Mouse (Mus musculus) limb, embryonic 15.5 days (tissue): Measurements from ENCODE around the gene Fbxo33. TPM values are rescaled to one million over a fixed set of nuclear protein-coding genes. Genes with fewer than 3 reads are reported as not detected.

Experiments
- ATAC-seq: fragments of 200-750 bp; cut with Nextera tagmentation; 2 replicates; pipeline ENCODE4 v1.8.0; 2017; ENCODE audit warnings: low read depth, moderate TSS enrichment; ENCODE audit not compliant: insufficient number of reproducible peaks, low FRiP score, low TSS enrichment
- H3K27ac ChIP-seq: fragments of 300-500 bp; sonication (generic); 2 replicates; pipeline ENCODE4 v1.5.1; 2015; ENCODE audit warnings: moderate library complexity, mild to moderate bottlenecking, inconsistent platforms
- H3K27me3 ChIP-seq: fragments of 300-500 bp; sonication (generic); 2 replicates; pipeline ENCODE4 v1.6.1; 2015; ENCODE audit warnings: inconsistent platforms
- H3K36me3 ChIP-seq: fragments of 300-500 bp; sonication (generic); 2 replicates; pipeline ENCODE4 v1.6.1; 2015; ENCODE audit warnings: inconsistent platforms
- H3K4me1 ChIP-seq: fragments of 300-500 bp; sonication (generic); 2 replicates; pipeline ENCODE4 v1.6.1; 2015; ENCODE audit warnings: inconsistent platforms
- H3K4me2 ChIP-seq: fragments of 300-500 bp; sonication (generic); 2 replicates; pipeline ENCODE4 v1.6.1; 2015; ENCODE audit warnings: mild to moderate bottlenecking, inconsistent platforms
- H3K4me3 ChIP-seq: fragments of 300-500 bp; sonication (generic); 2 replicates; pipeline ENCODE4 v1.5.1; 2015; ENCODE audit warnings: mild to moderate bottlenecking, inconsistent platforms
- H3K9ac ChIP-seq: fragments of 300-500 bp; sonication (generic); 2 replicates; pipeline ENCODE4 v1.6.1; 2015; ENCODE audit warnings: inconsistent platforms
- H3K9me3 ChIP-seq: fragments of 300-500 bp; sonication (generic); 2 replicates; pipeline ENCODE4 v1.6.1; 2016; ENCODE audit warnings: inconsistent platforms
- WGBS: fragments of 180-500 bp; shearing (Covaris S2); methylation state at CpG from one replicate; pipeline ENCODE4 v1.1.7; 2015; 5-methylcytosine and 5-hydroxymethylcytosine counted together
- polyA plus RNA-seq: library from polyadenylated mRNA; unstranded; fragments of >200 nt; fragmentation: Nextera tagmentation; extraction: Ambion mirVana; gene quantifications from 2 replicates; pipeline ENCODE4 v1.2.1, GENCODE M21; 2015

The Fbxo33 gene
- polyA plus RNA-seq, 1 experiment from 2014 or later = 8.6 TPM

- Histone ChIP-seq H3K36me3 (no peaks in the 10 kb centered on the region), H3K4me2 (peak overlapping the region; percentile 86), H3K9ac (peak overlapping the region; percentile 89), H3K4me3 (peak overlapping the region; percentile 99), H3K9me3 (no peaks in the 10 kb centered on the region), H3K27ac (peak overlapping the region; percentile 98), H3K27me3 (no peaks in the 10 kb centered on the region), H3K4me1 (peaks cover 14% of the 10 kb centered on the region)
- WGBS = under 1% methylated on average over 68 of the region's 69 CpGs
- ATAC-seq = no peak; the same call in 1 of the 2 replicates
These were observed 744 bp downstream of the Fbxo33 start for GRCm38 (mm10) chr12:59218640-59219321.

DNA sequence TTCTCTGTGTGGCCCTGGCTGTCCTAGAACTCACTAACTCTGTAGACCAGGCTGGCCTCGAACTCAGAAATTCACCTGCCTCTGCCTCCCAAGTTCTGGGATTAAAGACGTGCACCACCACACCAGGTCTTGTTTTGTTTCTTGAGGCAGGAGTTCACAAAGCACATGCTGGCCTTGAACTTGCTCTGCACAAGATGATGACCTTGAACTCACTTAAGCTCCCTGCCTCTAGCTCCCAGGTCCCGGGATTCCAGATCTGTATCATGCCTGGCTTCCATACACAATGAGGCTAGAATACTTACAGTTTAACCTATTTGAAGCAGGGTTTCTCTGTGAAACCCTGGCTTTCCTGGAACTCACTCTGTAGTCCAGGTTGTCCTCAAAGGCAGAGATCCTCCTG, 2.2 kb downstream of the Fbxo33 start:
- Histone ChIP-seq H3K4me3 (no peak overlapping the region), H3K4me2 (0 out of 2 replicates have a peak overlapping the region, but pooled peaks have one; percentile 86)
- no peak for ATAC-seq

GRCm38 (mm10) chr12:59216676-59217266, 2.8 kb downstream of the Fbxo33 start:
- H3K9me3 ChIP-seq = no peaks in the 10 kb centered on the region
- H3K27me3 ChIP-seq = no peaks in the 10 kb centered on the region
- no peak overlapping the region for H3K4me2 ChIP-seq
- no peak for ATAC-seq
- peaks cover 14% of the 10 kb centered on the region for H3K4me1 ChIP-seq
- H3K36me3 ChIP-seq = 0 out of 2 replicates have a peak, but pooled peaks cover 2% of the 10 kb centered on the region
- no peak overlapping the region for H3K9ac ChIP-seq
- 74% methylated on average over 6 of the region's 6 CpGs for WGBS
- H3K27ac ChIP-seq = no peak overlapping the region
- no peak overlapping the region for H3K4me3 ChIP-seq

More for the DNA sequence above, 2.2 kb downstream of the Fbxo33 start:
- Histone ChIP-seq H3K36me3 (no peaks in the 10 kb centered on the region), H3K9ac (no peak overlapping the region), H3K9me3 (no peaks in the 10 kb centered on the region), H3K4me1 (peaks cover 14% of the 10 kb centered on the region), H3K27ac (no peak overlapping the region), H3K27me3 (no peaks in the 10 kb centered on the region)
- 84% methylated on average over 3 of the region's 3 CpGs for WGBS

GRCm38 (mm10) chr12:59216176-59216575, 3.3 kb downstream of the Fbxo33 start:
- no peak for ATAC-seq
- Histone ChIP-seq H3K27ac (no peak overlapping the region), H3K27me3 (no peaks in the 10 kb centered on the region), H3K4me3 (no peak overlapping the region), H3K4me1 (peaks cover 14% of the 10 kb centered on the region), H3K4me2 (no peak overlapping the region), H3K9ac (no peak overlapping the region), H3K9me3 (no peaks in the 10 kb centered on the region), H3K36me3 (peaks cover 8% of the 10 kb centered on the region)
- 92% methylated on average over 4 of the region's 4 CpGs for WGBS

- Histone ChIP-seq H3K4me3 (no peak overlapping the region), H3K36me3 (peaks cover 23% of the 10 kb centered on the region), H3K27ac (no peak overlapping the region), H3K9me3 (no peaks in the 10 kb centered on the region), H3K9ac (no peak overlapping the region), H3K4me1 (no peaks in the 10 kb centered on the region), H3K4me2 (no peak overlapping the region), H3K27me3 (no peaks in the 10 kb centered on the region)
- no peak for ATAC-seq
- 90% methylated on average over 1 of the region's 1 CpGs for WGBS
These were observed 11.7 kb downstream of the Fbxo33 start for GRCm38 (mm10) chr12:59207814-59208213.

- no peak overlapping the region for H3K9ac ChIP-seq
- no peaks in the 10 kb centered on the region for H3K9me3 ChIP-seq
- H3K4me2 ChIP-seq = no peak overlapping the region
- 74% methylated on average over 3 of the region's 3 CpGs for WGBS
- H3K36me3 ChIP-seq = peaks cover 27% of the 10 kb centered on the region
- no peak overlapping the region for H3K27ac ChIP-seq
- H3K27me3 ChIP-seq = no peaks in the 10 kb centered on the region
- no peak for ATAC-seq
- H3K4me3 ChIP-seq = no peak overlapping the region
- no peaks in the 10 kb centered on the region for H3K4me1 ChIP-seq
These were observed 12.5 kb downstream of the Fbxo33 start for GRCm38 (mm10) chr12:59207000-59207390.

- Histone ChIP-seq H3K9me3 (no peaks in the 10 kb centered on the region), H3K4me2 (no peak overlapping the region), H3K27ac (no peak overlapping the region), H3K9ac (no peak overlapping the region), H3K4me3 (no peak overlapping the region), H3K27me3 (no peaks in the 10 kb centered on the region), H3K36me3 (peaks cover 22% of the 10 kb centered on the region), H3K4me1 (no peaks in the 10 kb centered on the region)
- no peak for ATAC-seq
- WGBS = 89% methylated on average over 4 of the region's 4 CpGs
These were observed 13.1 kb downstream of the Fbxo33 start for GRCm38 (mm10) chr12:59206208-59206999.

DNA sequence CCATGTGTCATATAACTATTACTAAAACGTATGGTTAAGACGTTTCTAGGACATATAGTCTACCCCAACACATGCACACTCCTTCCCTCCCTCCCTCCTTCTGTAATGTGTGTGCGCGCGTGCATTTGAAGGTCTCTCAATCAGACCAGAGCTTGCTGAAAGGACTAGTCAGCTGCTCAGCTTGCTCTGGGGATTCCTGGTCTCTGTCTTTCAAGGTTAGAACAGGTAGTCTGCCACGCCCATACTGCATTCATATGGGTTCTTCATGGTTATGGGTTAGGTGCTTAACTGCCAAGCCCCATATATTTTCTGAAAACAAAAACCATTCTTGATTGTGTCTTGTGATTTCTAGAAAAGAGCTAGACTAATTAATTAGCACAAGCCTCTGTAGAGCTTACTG, 14.0 kb downstream of the Fbxo33 start:
- 89% methylated on average over 6 of the region's 6 CpGs for WGBS
- no peak overlapping the region for H3K4me3 ChIP-seq
- H3K9ac ChIP-seq = no peak overlapping the region
- ATAC-seq = no peak
- H3K4me1 ChIP-seq = no peaks in the 10 kb centered on the region
- no peaks in the 10 kb centered on the region for H3K9me3 ChIP-seq
- H3K4me2 ChIP-seq = no peak overlapping the region
- H3K27me3 ChIP-seq = no peaks in the 10 kb centered on the region
- H3K27ac ChIP-seq = no peak overlapping the region
- H3K36me3 ChIP-seq = peaks cover 18% of the 10 kb centered on the region

DNA sequence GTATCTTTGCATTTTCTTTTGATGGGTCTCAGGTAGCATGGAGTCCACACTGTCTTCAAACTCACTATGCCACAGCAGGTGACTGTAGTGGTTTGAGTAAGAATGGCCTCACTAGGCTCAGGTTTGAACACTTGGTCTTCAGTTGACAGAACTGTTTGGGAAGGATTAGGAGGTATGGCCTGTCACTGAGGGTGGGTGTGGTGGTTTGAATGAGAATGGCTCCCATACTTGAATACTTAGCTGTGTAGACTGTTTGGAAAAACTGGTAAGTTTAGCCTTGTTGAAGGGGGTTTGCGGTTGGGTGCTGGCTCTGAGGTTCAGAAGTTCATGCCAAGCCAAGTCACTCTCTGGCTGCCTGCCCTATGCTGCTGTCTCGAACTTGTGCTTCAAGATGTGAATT, 20.2 kb downstream of the Fbxo33 start:
- no peak for ATAC-seq
- 88% methylated on average over 2 of the region's 2 CpGs for WGBS

GRCm38 (mm10) chr12:59198750-59199149, 20.8 kb downstream of the Fbxo33 start:
- 81% methylated on average over 4 of the region's 4 CpGs for WGBS

More for the DNA sequence above, 20.2 kb downstream of the Fbxo33 start:
- peaks cover 33% of the 10 kb centered on the region for H3K36me3 ChIP-seq
- no peak overlapping the region for H3K4me2 ChIP-seq
- no peak overlapping the region for H3K9ac ChIP-seq
- no peak overlapping the region for H3K27ac ChIP-seq
- no peak overlapping the region for H3K4me3 ChIP-seq
- no peaks in the 10 kb centered on the region for H3K27me3 ChIP-seq
- no peaks in the 10 kb centered on the region for H3K9me3 ChIP-seq
- no peaks in the 10 kb centered on the region for H3K4me1 ChIP-seq

GRCm38 (mm10) chr12:59195941-59196340, 23.6 kb downstream of the Fbxo33 start:
- Histone ChIP-seq H3K36me3 (peaks cover 25% of the 10 kb centered on the region), H3K9ac (no peak overlapping the region), H3K4me3 (no peak overlapping the region), H3K9me3 (no peaks in the 10 kb centered on the region), H3K27ac (no peak overlapping the region), H3K4me1 (no peaks in the 10 kb centered on the region), H3K4me2 (no peak overlapping the region), H3K27me3 (no peaks in the 10 kb centered on the region)
- WGBS = 66% methylated on average over 4 of the region's 4 CpGs
- ATAC-seq = no peak

More at GRCm38 (mm10) chr12:59198750-59199149, 20.8 kb downstream of the Fbxo33 start:
- H3K9ac ChIP-seq = no peak overlapping the region
- H3K9me3 ChIP-seq = no peaks in the 10 kb centered on the region
- H3K4me3 ChIP-seq = no peak overlapping the region
- H3K4me1 ChIP-seq = no peaks in the 10 kb centered on the region
- H3K4me2 ChIP-seq = no peak overlapping the region
- peaks cover 28% of the 10 kb centered on the region for H3K36me3 ChIP-seq
- H3K27me3 ChIP-seq = no peaks in the 10 kb centered on the region
- no peak for ATAC-seq
- no peak overlapping the region for H3K27ac ChIP-seq

GRCm38 (mm10) chr12:59195065-59195464, 24.5 kb downstream of the Fbxo33 start:
- Histone ChIP-seq H3K36me3 (peaks cover 26% of the 10 kb centered on the region), H3K4me3 (no peak overlapping the region), H3K27me3 (no peaks in the 10 kb centered on the region), H3K4me2 (no peak overlapping the region), H3K4me1 (no peaks in the 10 kb centered on the region), H3K27ac (no peak overlapping the region), H3K9me3 (no peaks in the 10 kb centered on the region), H3K9ac (no peak overlapping the region)
- no peak for ATAC-seq
- 89% methylated on average over 4 of the region's 4 CpGs for WGBS
